Mouse (Mus musculus) gastrocnemius, adult 2 months (tissue): ENCODE results near the gene Fam120b. TPM values are rescaled to one million over a fixed set of nuclear protein-coding genes. Genes with fewer than 3 reads are reported as not detected.

Experiments used
- DNase-seq: peaks from one replicate; pipeline ENCODE4 v3.0.0; 2022
- H3K27ac ChIP-seq: fragments of 200-600 bp; 2 replicates; pipeline ENCODE4 v1.8.1; 2022; ENCODE audit warnings: mild to moderate bottlenecking
- H3K4me3 ChIP-seq: fragments of 200-600 bp; 2 replicates; pipeline ENCODE4 v1.8.1; 2022; ENCODE audit warnings: mild to moderate bottlenecking, moderate library complexity
- CTCF ChIP-seq: fragments of 200-600 bp; IDR thresholded peaks from 2 replicates; pipeline ENCODE4 v1.8.1; 2022; ENCODE audit warnings: antibody characterized with exemption, mild to moderate bottlenecking, moderate library complexity
- intact Hi-C: fragments of 180-260 bp; cut with DNase I; formaldehyde crosslinking; loops from one replicate; pipeline ENCODE4 v1.15.1; 2025
- total RNA-seq, 2 experiments: library from RNA; stranded (reverse); gene quantifications; 2 replicates each; pipeline ENCODE4 v1.2.3; 2021

The Fam120b gene
- total RNA-seq, 2 experiments from 2014 or later = 10.9 to 12.8 TPM

- Histone ChIP-seq H3K27ac (peak overlapping the region; percentile 88), H3K4me3 (peak overlapping the region; percentile 85)
- no peak for DNase-seq
- no peak for TF ChIP-seq CTCF
- intact Hi-C loops = no loop called here
Measured at GRCm38 (mm10) chr17:15372931-15373652, 22.9 kb upstream of the Fam120b start.

- Histone ChIP-seq H3K4me3 (peak overlapping the region; percentile 85), H3K27ac (peak overlapping the region; percentile 88)
- peak; percentile 60 for DNase-seq
- intact Hi-C loops = loop anchor here (5.0 kb wide), 1 partner anchor 87 kb away; no protein-coding TSS in a partner anchor
- TF ChIP-seq CTCF = no peak
Measured at GRCm38 (mm10) chr17:15374321-15375141, 21.5 kb upstream of the Fam120b start.

GRCm38 (mm10) chr17:15375224-15375623 lies 20.8 kb upstream of the Fam120b start:
- peak overlapping the region; percentile 85 for H3K4me3 ChIP-seq
- DNase-seq = peak; percentile 32
- peak overlapping the region; percentile 88 for H3K27ac ChIP-seq
- no peak for TF ChIP-seq CTCF
- intact Hi-C loops = loop anchor here (5.0 kb wide), 1 partner anchor 88 kb away; no protein-coding TSS in a partner anchor

- Histone ChIP-seq H3K27ac (peak overlapping the region; percentile 88), H3K4me3 (peak overlapping the region; percentile 85)
- peak; percentile 81 for DNase-seq
- TF ChIP-seq CTCF = no peak
- intact Hi-C loops = loop anchor here (5.0 kb wide), 1 partner anchor 89 kb away; no protein-coding TSS in a partner anchor
Measured at GRCm38 (mm10) chr17:15375701-15376493, 20.1 kb upstream of the Fam120b start.

GRCm38 (mm10) chr17:15376494-15377181 lies 19.4 kb upstream of the Fam120b start, which contains the start of gene Dll1:
Dll1 (minus strand) TSS chr17:15376872.
- Histone ChIP-seq H3K27ac (peak within 1 kb of the TSS; percentile 88), H3K4me3 (peak within 1 kb of the TSS; percentile 85)
- TF ChIP-seq CTCF = no peak
- DNase-seq = no peak
- intact Hi-C loops = loop anchor here (5.0 kb wide), 1 partner anchor 89 kb away; no protein-coding TSS in a partner anchor

- intact Hi-C loops = loop anchor here (1.0 to 5.0 kb wide), 3 partner anchors 91 to 313 kb away; no protein-coding TSS in a partner anchor
- Histone ChIP-seq H3K27ac (peak overlapping the region; percentile 28; the same call in 1 of the 2 replicates), H3K4me3 (peak overlapping the region; percentile 27)
- peak; percentile 44 for DNase-seq
- TF ChIP-seq CTCF = peak; percentile 76
Measured at GRCm38 (mm10) chr17:15377901-15378300, 18.1 kb upstream of the Fam120b start.

GRCm38 (mm10) chr17:15378413-15379109 lies 17.4 kb upstream of the Fam120b start:
- intact Hi-C loops = loop anchor here (1.0 to 5.0 kb wide), 3 partner anchors 91 to 313 kb away; no protein-coding TSS in a partner anchor
- TF ChIP-seq CTCF = no peak
- no peak for DNase-seq
- H3K27ac ChIP-seq = no peak overlapping the region
- no peak overlapping the region for H3K4me3 ChIP-seq

- Histone ChIP-seq H3K27ac (no peak overlapping the region), H3K4me3 (peak overlapping the region; percentile 65)
- no peak for TF ChIP-seq CTCF
- no peak for DNase-seq
- intact Hi-C loops = loop anchor here (5.0 kb wide), 1 partner anchor 93 kb away; no protein-coding TSS in a partner anchor
Measured at GRCm38 (mm10) chr17:15379741-15380526, 16.1 kb upstream of the Fam120b start.

- Histone ChIP-seq H3K4me3 (peak overlapping the region; percentile 65), H3K27ac (no peak overlapping the region)
- intact Hi-C loops = no loop called here
- TF ChIP-seq CTCF = no peak
- peak; percentile 54 for DNase-seq
Measured at GRCm38 (mm10) chr17:15380641-15381051, 15.4 kb upstream of the Fam120b start.
